Comparison of ENCODE assay signal across 8 mouse cellular contexts in genomic region chr14:78732617-78733312, GRCm38 (mm10). TPM values are rescaled to one million over a fixed set of nuclear protein-coding genes. Genes with fewer than 3 reads are reported as not detected.
DNase-seq lines count a peak whose midpoint lies in the region; ATAC-seq and TF ChIP-seq lines count a peak whose summit lies in the region.

Gene Dgkh (minus strand): TSS chr14:78732776.

- peak within 1 kb of the TSS; percentile 91 for H3K9ac ChIP-seq in forebrain, embryonic 13.5 days
- H3K9ac ChIP-seq in heart, postnatal 0 days (replicated peaks; ENCODE audit: low read depth, low read length) = peak within 1 kb of the TSS; percentile 81
- H3K9ac ChIP-seq in liver, embryonic 14.5 days (replicated peaks) = no peak within 1 kb of the TSS

- WGBS in forebrain, embryonic 13.5 days = 0% methylated on average over 63 of the region's 71 CpGs
- WGBS in heart, postnatal 0 days = under 1% methylated on average over 44 of the region's 71 CpGs
- 1% methylated on average over 67 of the region's 71 CpGs for WGBS in liver, embryonic 14.5 days (ENCODE audit: insufficient replicate concordance)

- peak; percentile 95 for ATAC-seq in forebrain, embryonic 13.5 days
- ATAC-seq in heart, postnatal 0 days (ENCODE audit: insufficient read depth, low read depth) = peak; percentile 94
- peak; percentile 72 for ATAC-seq in liver, embryonic 14.5 days (ENCODE audit: insufficient read depth)

- no peaks in the 10 kb centered on the region for H3K9me3 ChIP-seq in forebrain, embryonic 13.5 days (replicated peaks)
- H3K9me3 ChIP-seq in heart, postnatal 0 days (replicated peaks; ENCODE audit: control insufficient read depth, low read length) = no peaks in the 10 kb centered on the region
- H3K9me3 ChIP-seq in liver, embryonic 14.5 days (ENCODE audit: control insufficient read depth, low read length) = no peaks in the 10 kb centered on the region

- peak; percentile 86 for DNase-seq in CD4-positive, CD25-positive, alpha-beta regulatory T cell, adult 2 months (ENCODE audit: low read depth, low spot score)
- DNase-seq in c-Kit-positive CD71-positive TER-119-negative erythroid progenitor cells, embryonic 14.5 days (ENCODE audit: low read depth) = peak; percentile 27
- peak; percentile 92 for DNase-seq in heart, postnatal 0 days (ENCODE audit: low spot score)
- DNase-seq in kidney, postnatal 36 days = peak; percentile 94 to 96
- DNase-seq in liver, embryonic 14.5 days (ENCODE audit: low read depth in 3 of 3, low spot score in 3 of 3) = peak in 2 of 3 experiments; percentile 22 to 27
- DNase-seq in natural killer cell, adult 2 months (ENCODE audit: low spot score in 2 of 2) = peak; percentile 70 to 82
- peak; percentile 88 for DNase-seq in splenic B cell, adult 2 months (ENCODE audit: low read depth, low spot score)

- H3K4me2 ChIP-seq in forebrain, embryonic 13.5 days = peak within 1 kb of the TSS; percentile 91
- peak within 1 kb of the TSS; percentile 82 for H3K4me2 ChIP-seq in heart, postnatal 0 days (ENCODE audit: low read depth, low read length)
- peak within 1 kb of the TSS; percentile 62 for H3K4me2 ChIP-seq in liver, embryonic 14.5 days (ENCODE audit: low read depth)

- peak within 1 kb of the TSS; percentile 78 for H3K27ac ChIP-seq in forebrain, embryonic 13.5 days
- H3K27ac ChIP-seq in heart, postnatal 0 days (ENCODE audit: low read depth) = peak within 1 kb of the TSS; percentile 92
- H3K27ac ChIP-seq in liver, embryonic 14.5 days = no peak within 1 kb of the TSS

- TF ChIP-seq EP300 in heart, postnatal 0 days (IDR thresholded peaks at IDR 0.05; ENCODE audit: low read depth) = peak; percentile 75; the same call in 1 of the 2 replicates
- TF ChIP-seq EP300 in liver, embryonic 14.5 days (IDR thresholded peaks at IDR 0.05; ENCODE audit: low read depth) = no peak

- TF ChIP-seq CTCF in heart, postnatal 0 days (IDR thresholded peaks at IDR 0.05; ENCODE audit: low read depth) = no peak
- TF ChIP-seq CTCF in liver, embryonic 14.5 days (IDR thresholded peaks at IDR 0.05; ENCODE audit: low read depth) = no peak

- peaks cover 18% of the 10 kb centered on the region; the same call in 1 of the 2 replicates for H3K27me3 ChIP-seq in forebrain, embryonic 13.5 days
- H3K27me3 ChIP-seq in heart, postnatal 0 days (ENCODE audit: control insufficient read depth, insufficient read depth, low read length) = no peaks in the 10 kb centered on the region
- H3K27me3 ChIP-seq in liver, embryonic 14.5 days (ENCODE audit: control insufficient read depth, insufficient read depth, low read length) = peaks cover 46% of the 10 kb centered on the region
- no peaks in the 10 kb centered on the region; the same call in 1 of the 2 replicates for H3K27me3 ChIP-seq in splenic B cell, adult 2 months (ENCODE audit: control insufficient read depth, insufficient read depth, low read length, poor library complexity, severe bottlenecking)

- H3K4me1 ChIP-seq in forebrain, embryonic 13.5 days = peaks cover 11% of the 10 kb centered on the region
- H3K4me1 ChIP-seq in heart, postnatal 0 days (ENCODE audit: control insufficient read depth, insufficient read depth) = 0 out of 2 replicates have a peak, but pooled peaks cover 9% of the 10 kb centered on the region
- H3K4me1 ChIP-seq in liver, embryonic 14.5 days (replicated peaks; ENCODE audit: control insufficient read depth in 2 of 2, insufficient read depth in 2 of 2, low read length in 1 of 2) = peaks cover 0 to 5% of the 10 kb centered on the region in 2 experiments; a peak in 1 of 4 replicates

- no peaks in the 10 kb centered on the region for H3K36me3 ChIP-seq in forebrain, embryonic 13.5 days (ENCODE audit: poor library complexity, severe bottlenecking)
- no peaks in the 10 kb centered on the region for H3K36me3 ChIP-seq in heart, postnatal 0 days (replicated peaks; ENCODE audit: control insufficient read depth, insufficient read depth, low read length)
- no peaks in the 10 kb centered on the region for H3K36me3 ChIP-seq in liver, embryonic 14.5 days (replicated peaks; ENCODE audit: control insufficient read depth, insufficient read depth, low read depth)
- H3K36me3 ChIP-seq in splenic B cell, adult 2 months (ENCODE audit: control insufficient read depth, insufficient read depth, low read length, poor library complexity, severe bottlenecking) = no peaks in the 10 kb centered on the region

- H3K4me3 ChIP-seq in forebrain, embryonic 13.5 days = peak within 1 kb of the TSS; percentile 81
- H3K4me3 ChIP-seq in heart, postnatal 0 days (ENCODE audit: low read depth, low read length) = peak within 1 kb of the TSS; percentile 86
- peak within 1 kb of the TSS; percentile 58 for H3K4me3 ChIP-seq in liver, embryonic 14.5 days (ENCODE audit: insufficient read depth in 1 of 2, low read depth in 2 of 2, low read length in 2 of 2)

RNA-seq across cellular contexts. Expression of gene Dgkh, which starts in this region (rescaled TPM):
- polyA plus RNA-seq in forebrain, embryonic 13.5 days (2015; fragmentation: Nextera tagmentation; extraction: Ambion mirVana) = 1.2 and 1.4 TPM in 2 replicates
- 4.7 and 6.8 TPM in 2 replicates for total RNA-seq in heart, postnatal 0 days (2014; rRNA removed; ENCODE audit: low replicate concordance)
- polyA plus RNA-seq in heart, postnatal 0 days (2015; fragmentation: Nextera tagmentation; extraction: Ambion mirVana) = 1.1 and 1.2 TPM in 2 replicates
- 0.25 and 0.36 TPM in 2 replicates for polyA plus RNA-seq in liver, embryonic 14.5 days (2012; rRNA removed)
- 0.15 and 0.23 TPM in 2 replicates for polyA plus RNA-seq in liver, embryonic 14.5 days (2014; fragmentation: Nextera tagmentation; extraction: Ambion mirVana)

Comparison
In these comparisons a context has a peak if more than half of its experiments do, and no peak if none do; other contexts are left out.
1. Peak in DNase-seq, ATAC-seq, H3K4me3 ChIP-seq and H3K4me2 ChIP-seq in liver, embryonic 14.5 days; RNA of the gene not detected or under 1 TPM.
2. DNase-seq: peak in every context shown above with its lines; median percentile 95 in kidney, postnatal 36 days; 92 in heart, postnatal 0 days; 88 in splenic B cell, adult 2 months; 86 in CD4-positive, CD25-positive, alpha-beta regulatory T cell, adult 2 months; 76 in natural killer cell, adult 2 months; 27 in c-Kit-positive CD71-positive TER-119-negative erythroid progenitor cells, embryonic 14.5 days; 24 in liver, embryonic 14.5 days.